Mouse (Mus musculus): ENCODE results near the gene Slc7a4. TPM values are rescaled to one million over a fixed set of nuclear protein-coding genes. Genes with fewer than 3 reads are reported as not detected.

Gene Slc7a4
- polyA plus RNA-seq (2014; fragmentation: Illumina TruSeq; extraction: RNeasy Lipid Tissue Mini Kit (QIAGEN cat#74804); ENCODE audit: low read depth, low replicate concordance), result 0.32 TPM

GRCm38 (mm10) chr16:17583064-17583463 lies at the start of gene Slc7a4:
Gene Slc7a4, minus strand, starts transcription at chr16:17583214.

GRCm38 (mm10) chr16:17619198-17620105 lies 36.4 kb upstream of the Slc7a4 start, which contains the start of gene Smpd4:
Gene Smpd4, plus strand, starts transcription at chr16:17619354.

GRCm38 (mm10) chr16:17561751-17562208 lies 21.2 kb downstream of the Slc7a4 start, which contains the start of gene P2rx6:
Gene P2rx6, plus strand, starts transcription at chr16:17561885.

GRCm38 (mm10) chr16:17561128-17561750 lies 21.8 kb downstream of the Slc7a4 start, which contains the start of gene Lrrc74b:
Gene Lrrc74b, minus strand, starts transcription at chr16:17561247.

GRCm38 (mm10) chr16:17530640-17531288 lies 52.2 kb downstream of the Slc7a4 start, which contains the start of gene Thap7:
Gene Thap7, minus strand, starts transcription at chr16:17531136.

Other genes with a start within 250 kb of the Slc7a4 start
- 81.2 TPM for gene Snap29, start 177.2 kb downstream of the Slc7a4 start, polyA plus RNA-seq (2014; fragmentation: Illumina TruSeq; extraction: RNeasy Lipid Tissue Mini Kit (QIAGEN cat#74804); ENCODE audit: low read depth, low replicate concordance)
- 17.7 TPM for gene Pi4ka, start 176.9 kb downstream of the Slc7a4 start, polyA plus RNA-seq (2014; fragmentation: Illumina TruSeq; extraction: RNeasy Lipid Tissue Mini Kit (QIAGEN cat#74804); ENCODE audit: low read depth, low replicate concordance)
- gene Crkl, start 131.2 kb downstream of the Slc7a4 start, polyA plus RNA-seq (2014; fragmentation: Illumina TruSeq; extraction: RNeasy Lipid Tissue Mini Kit (QIAGEN cat#74804); ENCODE audit: low read depth, low replicate concordance), result 28.2 TPM
- 0.38 TPM for gene Aifm3, start 93.6 kb downstream of the Slc7a4 start, polyA plus RNA-seq (2014; fragmentation: Illumina TruSeq; extraction: RNeasy Lipid Tissue Mini Kit (QIAGEN cat#74804); ENCODE audit: low read depth, low replicate concordance)
- 17.8 TPM for gene Lztr1, start 74.5 kb downstream of the Slc7a4 start, polyA plus RNA-seq (2014; fragmentation: Illumina TruSeq; extraction: RNeasy Lipid Tissue Mini Kit (QIAGEN cat#74804); ENCODE audit: low read depth, low replicate concordance)
- gene Thap7, start 52.1 kb downstream of the Slc7a4 start, polyA plus RNA-seq (2014; fragmentation: Illumina TruSeq; extraction: RNeasy Lipid Tissue Mini Kit (QIAGEN cat#74804); ENCODE audit: low read depth, low replicate concordance), result 1.3 TPM
- gene Lrrc74b, start 22.0 kb downstream of the Slc7a4 start, polyA plus RNA-seq (2014; fragmentation: Illumina TruSeq; extraction: RNeasy Lipid Tissue Mini Kit (QIAGEN cat#74804); ENCODE audit: low read depth, low replicate concordance), result 0.32 TPM
- gene P2rx6, start 21.3 kb downstream of the Slc7a4 start, polyA plus RNA-seq (2014; fragmentation: Illumina TruSeq; extraction: RNeasy Lipid Tissue Mini Kit (QIAGEN cat#74804); ENCODE audit: low read depth, low replicate concordance), result 0.28 TPM
- 15.8 TPM for gene Smpd4, start 36.1 kb upstream of the Slc7a4 start, polyA plus RNA-seq (2014; fragmentation: Illumina TruSeq; extraction: RNeasy Lipid Tissue Mini Kit (QIAGEN cat#74804); ENCODE audit: low read depth, low replicate concordance)
- gene Ccdc74a, start 63.3 kb upstream of the Slc7a4 start, polyA plus RNA-seq (2014; fragmentation: Illumina TruSeq; extraction: RNeasy Lipid Tissue Mini Kit (QIAGEN cat#74804); ENCODE audit: low read depth, low replicate concordance), result 0.85 TPM
- gene Med15, start 149.7 kb upstream of the Slc7a4 start, polyA plus RNA-seq (2014; fragmentation: Illumina TruSeq; extraction: RNeasy Lipid Tissue Mini Kit (QIAGEN cat#74804); ENCODE audit: low read depth, low replicate concordance), result 13.7 TPM
- 10.7 TPM for gene Klhl22, start 176.4 kb upstream of the Slc7a4 start, polyA plus RNA-seq (2014; fragmentation: Illumina TruSeq; extraction: RNeasy Lipid Tissue Mini Kit (QIAGEN cat#74804); ENCODE audit: low read depth, low replicate concordance)
- not detected for gene Scarf2, start 214.1 kb upstream of the Slc7a4 start, polyA plus RNA-seq (2014; fragmentation: Illumina TruSeq; extraction: RNeasy Lipid Tissue Mini Kit (QIAGEN cat#74804); ENCODE audit: low read depth, low replicate concordance)
- gene B830017H08Rik, start 249.9 kb upstream of the Slc7a4 start, polyA plus RNA-seq (2014; fragmentation: Illumina TruSeq; extraction: RNeasy Lipid Tissue Mini Kit (QIAGEN cat#74804); ENCODE audit: low read depth, low replicate concordance), result not detected

Measured in sigmoid colon, adult 10 weeks (tissue).